Mouse (Mus musculus) embryonic facial prominence, embryonic 12.5 days (tissue): ENCODE data around the gene Arhgap24. TPM values are rescaled to one million over a fixed set of nuclear protein-coding genes. Genes with fewer than 3 reads are reported as not detected.
A peak's percentile ranks its signal among the peaks of the same experiment; 100 is the strongest.
"Not testable (repeated sequence)": the region's sequence is repeated elsewhere in the genome, so short reads cannot be mapped to it uniquely, and the experiment has no call there.

Source experiments
- ATAC-seq: fragments of 200-750 bp; cut with Nextera tagmentation; 2 replicates; pipeline ENCODE4 v1.8.0; 2017; ENCODE audit not compliant: insufficient number of reproducible peaks, insufficient read depth, low FRiP score, low TSS enrichment
- H3K27ac ChIP-seq: fragments of 300-500 bp; sonication (generic); 2 replicates; pipeline ENCODE4 v1.5.1; 2016; ENCODE audit warnings: mild to moderate bottlenecking
- H3K27me3 ChIP-seq: fragments of 300-500 bp; sonication (generic); 2 replicates; pipeline ENCODE4 v1.6.1; 2016; ENCODE audit warnings: mild to moderate bottlenecking, moderate library complexity
- H3K36me3 ChIP-seq: fragments of 300-500 bp; sonication (generic); 2 replicates; pipeline ENCODE4 v1.6.1; 2016; ENCODE audit warnings: mild to moderate bottlenecking
- H3K4me1 ChIP-seq: fragments of 300-500 bp; sonication (generic); 2 replicates; pipeline ENCODE4 v1.6.1; 2016
- H3K4me2 ChIP-seq: fragments of 300-500 bp; sonication (generic); replicated peaks from 2 replicates; pipeline ENCODE4 v1.6.1; 2016; ENCODE audit warnings: mild to moderate bottlenecking, moderate library complexity
- H3K4me3 ChIP-seq: fragments of 300-500 bp; sonication (generic); 2 replicates; pipeline ENCODE4 v1.5.1; 2016; ENCODE audit warnings: mild to moderate bottlenecking
- H3K9ac ChIP-seq: fragments of 300-500 bp; sonication (generic); 2 replicates; pipeline ENCODE4 v1.6.1; 2016; ENCODE audit warnings: mild to moderate bottlenecking, moderate library complexity
- H3K9me3 ChIP-seq: fragments of 300-500 bp; sonication (generic); 2 replicates; pipeline ENCODE4 v1.6.1; 2016; ENCODE audit warnings: mild to moderate bottlenecking, moderate library complexity
- WGBS: fragments of 180-500 bp; shearing (Covaris S2); methylation state at CpG from one replicate; pipeline ENCODE4 v1.1.7; 2016; 5-methylcytosine and 5-hydroxymethylcytosine counted together
- polyA plus RNA-seq: library from polyadenylated mRNA; unstranded; fragments of >200 nt; fragmentation: Nextera tagmentation; extraction: Ambion mirVana; gene quantifications from 2 replicates; pipeline ENCODE4 v1.2.1, GENCODE M21; 2016

Arhgap24 gene
- polyA plus RNA-seq, 1 experiment from 2014 or later = 22.4 TPM

DNA sequence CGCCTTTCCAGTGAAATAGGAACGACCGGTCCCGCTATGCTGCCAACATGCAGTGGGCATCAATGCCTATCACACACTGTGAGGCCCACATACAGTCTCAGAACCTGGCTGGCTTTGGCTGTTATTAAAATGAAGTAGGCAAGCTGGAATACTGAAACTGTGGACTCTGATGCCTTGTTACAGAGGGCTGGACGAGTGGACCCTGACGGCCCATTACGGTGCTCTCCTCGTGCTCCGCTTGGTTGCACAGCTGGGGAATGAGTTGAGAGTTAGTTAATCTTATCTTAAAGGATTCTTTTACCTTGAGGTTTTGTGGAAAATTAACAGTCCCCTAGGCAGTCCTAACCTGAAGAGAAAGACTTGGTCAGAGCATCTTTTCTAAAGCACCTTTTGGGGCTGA, 422.3 kb downstream of the Arhgap24 start:
- Histone ChIP-seq H3K9me3 (no peaks in the 10 kb centered on the region), H3K27me3 (no peaks in the 10 kb centered on the region), H3K4me2 (no peak overlapping the region), H3K9ac (no peak overlapping the region), H3K27ac (no peak overlapping the region), H3K36me3 (no peaks in the 10 kb centered on the region), H3K4me3 (no peak overlapping the region), H3K4me1 (no peaks in the 10 kb centered on the region)
- ATAC-seq = no peak
- WGBS = 92% methylated on average over 9 of the region's 9 CpGs

DNA sequence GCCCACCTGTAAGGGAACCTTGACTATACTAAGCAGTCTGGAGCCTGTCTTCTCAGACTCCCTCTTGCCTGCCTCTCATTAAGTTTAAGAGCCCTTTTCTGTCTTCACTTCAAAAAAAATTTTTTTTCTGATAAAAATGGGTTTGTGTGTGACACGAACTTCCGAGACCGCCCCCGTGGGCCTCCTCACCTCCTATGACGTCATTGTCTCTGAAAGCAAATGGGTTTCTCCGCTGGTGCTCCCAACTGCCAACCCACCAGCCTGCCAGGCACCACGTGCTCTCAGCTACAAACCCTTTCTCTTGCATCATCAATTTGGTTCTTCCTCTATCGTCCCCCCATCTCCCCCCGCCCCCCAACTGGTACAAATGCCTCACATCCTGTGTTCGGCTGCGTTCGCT, 422.9 kb downstream of the Arhgap24 start:
- 86% methylated on average over 12 of the region's 12 CpGs for WGBS

DNA sequence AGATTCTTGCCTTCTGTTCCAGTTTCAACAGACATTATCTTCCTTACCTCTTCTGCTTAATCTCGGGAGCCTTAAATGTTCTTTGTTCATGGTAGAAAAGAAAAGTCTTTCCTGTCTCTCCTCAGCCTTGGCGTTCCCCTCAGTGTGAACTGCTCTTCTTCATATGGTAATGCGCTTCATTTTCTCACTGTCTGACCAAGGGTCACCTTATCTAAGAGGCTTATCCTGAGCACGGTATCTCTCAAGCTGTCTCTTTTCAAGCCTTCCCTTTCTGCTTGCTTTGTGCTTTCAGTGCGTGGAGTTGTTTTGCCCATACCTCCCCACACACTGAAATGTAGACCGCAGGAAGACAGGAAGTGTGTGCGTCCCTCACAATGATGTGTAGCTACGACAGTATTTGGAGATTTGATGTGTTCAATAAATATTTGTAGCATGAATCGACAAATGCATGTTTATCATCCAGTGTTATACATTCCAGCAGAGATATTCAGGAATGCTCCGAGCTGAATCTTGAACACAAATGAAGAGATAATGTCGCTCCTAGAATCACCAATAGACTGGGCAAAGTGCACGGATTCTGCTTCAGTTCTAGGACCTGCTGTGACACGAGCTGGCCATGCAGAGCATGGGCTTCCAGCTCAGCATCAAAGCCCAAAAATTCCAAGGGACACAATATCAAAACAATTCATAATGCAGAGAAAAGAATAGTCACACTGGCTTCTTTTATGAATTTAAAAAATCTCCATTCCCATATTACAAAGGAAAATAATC, 424.4 kb downstream of the Arhgap24 start:
- Histone ChIP-seq H3K4me1 (no peaks in the 10 kb centered on the region), H3K27me3 (no peaks in the 10 kb centered on the region), H3K27ac (no peak overlapping the region), H3K9me3 (no peaks in the 10 kb centered on the region), H3K9ac (no peak overlapping the region), H3K36me3 (no peaks in the 10 kb centered on the region), H3K4me2 (no peak overlapping the region), H3K4me3 (no peak overlapping the region)
- 61% methylated on average over 13 of the region's 13 CpGs for WGBS
- no peak for ATAC-seq

More for the DNA sequence above, 422.9 kb downstream of the Arhgap24 start:
- H3K27ac ChIP-seq = no peak overlapping the region
- no peak overlapping the region for H3K4me2 ChIP-seq
- ATAC-seq = no peak
- H3K27me3 ChIP-seq = no peaks in the 10 kb centered on the region
- H3K9ac ChIP-seq = no peak overlapping the region
- H3K9me3 ChIP-seq = no peaks in the 10 kb centered on the region
- no peaks in the 10 kb centered on the region for H3K4me1 ChIP-seq
- H3K4me3 ChIP-seq = no peak overlapping the region
- no peaks in the 10 kb centered on the region for H3K36me3 ChIP-seq

DNA sequence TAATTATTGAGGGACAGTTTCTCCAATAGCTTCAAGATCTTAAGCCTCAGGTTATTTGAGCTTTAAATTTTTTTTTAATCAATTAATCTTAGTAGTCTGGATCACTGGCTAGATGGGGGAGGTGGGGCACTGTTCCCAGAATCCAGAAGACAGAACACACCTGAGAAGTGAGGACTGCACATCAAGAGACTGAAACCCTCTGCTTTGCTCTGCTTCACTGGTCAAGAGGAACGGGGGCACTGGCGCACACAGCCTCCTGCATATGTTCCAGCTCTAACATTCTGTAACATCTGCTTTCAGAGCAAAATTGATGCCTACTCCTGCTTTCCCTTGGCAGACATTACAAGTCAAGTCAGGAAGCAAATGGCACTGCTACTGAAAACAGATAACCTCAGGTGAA, 439.0 kb downstream of the Arhgap24 start:
- Histone ChIP-seq H3K9ac (no peak overlapping the region), H3K27me3 (no peaks in the 10 kb centered on the region), H3K4me3 (no peak overlapping the region), H3K9me3 (no peaks in the 10 kb centered on the region), H3K27ac (no peak overlapping the region), H3K4me2 (no peak overlapping the region), H3K36me3 (no peaks in the 10 kb centered on the region), H3K4me1 (no peaks in the 10 kb centered on the region)
- ATAC-seq = no peak
- WGBS = 88% methylated on average over 2 of the region's 2 CpGs

DNA sequence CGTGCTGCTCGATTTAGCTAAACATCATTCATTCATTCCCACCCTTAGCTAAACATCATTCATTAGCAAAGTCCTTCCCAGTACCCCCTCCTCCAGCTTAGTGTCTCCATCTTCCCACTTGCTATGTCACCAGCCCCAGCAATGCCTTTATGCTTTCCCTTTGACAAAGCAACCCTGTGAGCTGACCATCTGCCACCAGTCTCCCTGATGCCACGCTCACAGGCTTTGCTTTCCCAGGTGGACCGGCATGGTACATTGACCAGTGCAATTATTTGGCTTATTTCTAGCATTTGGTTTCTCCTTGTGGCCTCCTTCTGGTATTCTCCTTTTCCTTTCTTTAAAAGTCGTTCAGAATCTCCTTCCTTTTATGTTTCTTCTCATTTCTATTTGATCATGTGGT, 445.6 kb downstream of the Arhgap24 start:
- no peak overlapping the region for H3K27ac ChIP-seq
- ATAC-seq = no peak
- 80% methylated on average over 5 of the region's 5 CpGs for WGBS
- no peak overlapping the region for H3K9ac ChIP-seq
- no peaks in the 10 kb centered on the region for H3K36me3 ChIP-seq
- H3K27me3 ChIP-seq = no peaks in the 10 kb centered on the region
- H3K4me3 ChIP-seq = no peak overlapping the region
- no peak overlapping the region for H3K4me2 ChIP-seq
- H3K4me1 ChIP-seq = no peaks in the 10 kb centered on the region
- H3K9me3 ChIP-seq = no peaks in the 10 kb centered on the region

DNA sequence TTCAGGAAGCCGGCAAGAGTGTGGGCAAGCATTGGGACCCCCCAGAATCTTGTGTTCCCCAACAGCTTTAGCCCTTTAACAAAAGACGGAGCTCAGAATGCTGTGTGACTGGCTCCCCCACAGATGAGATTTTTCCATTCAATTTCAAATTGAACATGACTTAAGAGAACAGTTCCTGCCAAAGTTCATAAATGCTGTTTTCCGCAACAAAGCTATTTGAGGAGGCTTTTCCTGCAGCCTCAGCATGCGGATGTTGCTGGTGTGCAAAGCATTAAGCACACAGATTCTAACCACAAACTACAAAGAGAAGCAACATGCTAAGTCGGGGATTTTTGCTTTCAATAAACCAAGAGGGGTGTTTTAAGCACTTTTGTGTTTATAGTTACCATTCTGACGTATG, 449.0 kb downstream of the Arhgap24 start:
- Histone ChIP-seq H3K4me3 (no peak overlapping the region), H3K4me1 (no peaks in the 10 kb centered on the region), H3K27ac (no peak overlapping the region), H3K36me3 (no peaks in the 10 kb centered on the region), H3K4me2 (no peak overlapping the region), H3K27me3 (no peaks in the 10 kb centered on the region), H3K9me3 (no peaks in the 10 kb centered on the region), H3K9ac (no peak overlapping the region)
- 43% methylated on average over 6 of the region's 6 CpGs for WGBS
- no peak for ATAC-seq

DNA sequence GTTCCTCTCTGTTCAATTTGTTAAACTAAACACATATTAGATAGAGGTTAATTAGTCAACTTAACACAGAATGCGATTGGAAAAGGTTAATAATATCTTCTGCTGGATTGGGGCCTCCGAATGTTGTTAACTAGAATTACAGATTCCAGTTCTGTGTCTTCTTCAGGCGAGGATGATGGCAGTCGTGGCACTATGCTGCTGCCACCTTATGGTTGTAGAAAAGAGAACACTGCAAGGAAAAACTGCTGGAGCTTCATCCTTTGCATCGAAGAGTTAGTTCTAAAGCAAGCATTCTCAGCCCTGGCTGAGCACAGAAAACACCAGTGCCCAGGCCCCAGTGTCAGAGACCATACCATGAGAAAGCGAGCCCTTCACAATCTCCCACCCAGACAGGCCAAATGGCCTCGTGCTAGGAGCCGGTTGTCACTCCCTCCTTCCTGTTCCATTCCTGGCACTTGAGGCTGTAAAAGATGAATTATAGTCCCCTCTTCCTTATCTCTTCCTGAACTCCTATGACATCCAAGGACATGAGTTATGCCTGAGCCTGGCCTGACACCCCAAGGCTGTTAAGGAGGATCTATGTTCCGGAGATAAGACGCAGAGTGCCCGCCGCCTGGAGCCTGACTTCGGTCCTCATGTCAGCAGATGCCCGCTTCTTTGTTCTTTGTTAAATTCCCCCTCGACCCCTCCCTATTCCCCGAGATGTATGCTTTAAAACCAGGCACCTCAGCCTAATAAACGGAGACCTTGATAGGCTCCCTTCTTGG, 462.9 kb downstream of the Arhgap24 start:
- H3K4me3 ChIP-seq, H3K27ac ChIP-seq, H3K4me2 ChIP-seq, H3K36me3 ChIP-seq, H3K9me3 ChIP-seq, H3K9ac ChIP-seq, H3K27me3 ChIP-seq, ATAC-seq, H3K4me1 ChIP-seq: not testable (repeated sequence)
- WGBS = 84% methylated on average over 17 of the region's 17 CpGs

DNA sequence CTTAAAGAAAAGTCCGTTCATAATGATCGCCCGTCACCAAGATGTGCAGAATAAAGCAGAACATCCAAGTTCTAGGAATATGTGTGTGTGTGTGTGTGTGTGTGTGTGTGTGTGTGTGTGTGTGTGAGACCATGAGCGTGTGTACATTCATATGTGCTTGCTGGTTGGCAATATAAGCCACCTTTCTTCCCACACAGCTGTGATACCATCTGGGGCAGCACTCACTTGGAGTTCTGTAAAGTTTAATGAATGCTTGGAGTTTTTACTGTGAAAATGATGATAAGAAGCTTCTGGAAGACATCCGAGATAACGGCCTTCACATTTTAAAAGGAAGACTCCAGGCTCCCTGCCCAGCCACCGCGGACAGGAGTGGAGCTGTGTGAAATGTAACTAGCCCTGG, 465.4 kb downstream of the Arhgap24 start:
- Histone ChIP-seq H3K36me3 (no peaks in the 10 kb centered on the region), H3K4me2 (no peak overlapping the region), H3K27ac (no peak overlapping the region), H3K9ac (no peak overlapping the region), H3K4me3 (no peak overlapping the region), H3K9me3 (no peaks in the 10 kb centered on the region), H3K4me1 (no peaks in the 10 kb centered on the region), H3K27me3 (no peaks in the 10 kb centered on the region)
- 89% methylated on average over 8 of the region's 8 CpGs for WGBS
- ATAC-seq = no peak

DNA sequence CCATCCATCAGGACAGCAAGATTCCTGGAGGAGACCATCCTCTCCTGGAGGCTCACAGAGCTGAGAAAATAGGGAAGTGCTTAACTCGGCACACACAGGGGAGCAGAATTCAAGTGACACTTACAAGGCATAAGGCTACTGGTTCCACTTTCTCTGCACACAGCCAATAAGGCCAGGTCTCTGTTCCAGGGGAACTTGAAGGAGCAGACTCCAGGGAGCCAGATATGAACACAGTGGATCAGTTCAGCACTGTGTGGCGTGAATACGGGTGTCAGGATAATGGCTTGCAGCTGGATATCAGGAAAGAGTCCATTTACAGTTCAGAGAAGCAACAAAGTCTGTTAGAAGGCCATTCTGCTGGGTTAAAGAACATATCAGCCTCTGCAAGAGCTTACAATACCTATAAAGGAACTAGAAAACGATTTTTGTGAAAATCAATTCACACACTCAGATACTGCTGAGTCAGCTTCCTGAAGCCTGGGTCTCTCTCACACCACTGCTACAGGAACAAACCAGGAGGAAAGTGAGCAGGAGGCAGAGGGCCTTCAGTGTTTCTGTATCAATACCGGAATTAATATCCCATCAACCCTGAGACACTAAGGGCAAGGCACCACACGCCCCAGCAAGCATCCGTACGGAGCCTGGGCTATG, 466.0 kb downstream of the Arhgap24 start:
- 48% methylated on average over 8 of the region's 8 CpGs for WGBS
- Histone ChIP-seq H3K36me3 (no peaks in the 10 kb centered on the region), H3K4me1 (no peaks in the 10 kb centered on the region), H3K9me3 (no peaks in the 10 kb centered on the region), H3K27me3 (no peaks in the 10 kb centered on the region), H3K4me2 (no peak overlapping the region), H3K27ac (peak overlapping the region; percentile 43; the same call in 1 of the 2 replicates), H3K9ac (no peak overlapping the region), H3K4me3 (no peak overlapping the region)
- ATAC-seq = no peak
